Mouse (Mus musculus): ENCODE data around the gene Cdc42se2. TPM values are rescaled to one million over a fixed set of nuclear protein-coding genes. Genes with fewer than 3 reads are reported as not detected.

Gene Cdc42se2
- polyA plus RNA-seq (2012): 0.05 and 0.27 TPM in 2 replicates

DNA sequence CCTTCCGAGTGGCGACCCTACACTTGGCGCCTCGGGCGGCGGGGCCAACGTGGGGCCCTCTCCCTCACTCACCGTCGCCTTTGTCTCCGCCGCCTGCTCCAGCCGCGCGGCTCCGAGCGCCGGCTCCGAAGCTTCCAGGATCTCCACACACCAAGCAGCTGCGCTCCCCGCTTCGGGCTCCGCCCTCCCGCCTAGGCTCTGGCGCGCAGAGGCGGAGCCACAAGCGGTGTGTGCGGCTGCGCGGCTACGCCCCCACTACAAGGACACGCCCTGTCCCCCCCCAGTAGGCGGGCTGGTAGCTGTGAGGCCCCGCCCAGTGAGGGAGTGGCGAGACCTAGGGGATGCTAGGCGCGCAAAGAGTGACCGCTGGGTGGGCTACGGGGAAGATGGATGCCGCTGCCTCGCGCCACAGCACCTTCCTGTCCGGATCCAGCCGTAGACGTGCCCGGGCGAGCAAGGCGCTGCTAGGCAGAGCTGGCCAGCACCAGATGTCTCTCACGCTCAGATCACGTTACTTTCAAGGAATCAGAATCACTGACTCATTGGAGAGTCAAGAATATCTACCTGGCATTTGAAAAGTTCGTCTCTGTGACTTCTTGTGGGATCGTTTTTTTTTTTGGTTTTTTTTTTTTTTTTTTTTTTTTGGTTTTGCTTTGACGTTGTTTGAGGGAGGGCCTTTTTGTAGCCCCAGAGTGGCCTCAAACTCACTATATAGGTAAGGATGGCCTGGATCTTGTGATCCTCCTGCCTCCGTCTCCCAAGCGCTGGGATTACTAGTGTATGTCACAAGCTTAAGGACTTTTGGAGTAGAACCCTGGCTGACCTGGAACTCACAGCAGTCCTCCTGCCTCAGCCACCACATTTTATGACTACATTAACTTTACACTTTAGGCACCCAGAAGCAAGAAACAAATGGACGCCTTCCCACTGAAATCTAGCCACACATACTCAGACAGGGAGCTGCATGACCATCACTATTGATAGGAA lies at the start of gene Cdc42se2:
Cdc42se2 (minus strand) TSS at position 188 of the 987 bp plus-strand sequence.
- Histone ChIP-seq H3K27me3 (ENCODE audit: control insufficient read depth) (no peaks in the 10 kb centered on the region), H3K4me3 (replicated peaks) (peak within 1 kb of the TSS; percentile 88), H3K9me3 (ENCODE audit: control insufficient read depth, low read length) (no peaks in the 10 kb centered on the region), H3K36me3 (ENCODE audit: control insufficient read depth) (no peaks in the 10 kb centered on the region; the same call in 1 of the 2 replicates), H3K4me1 (ENCODE audit: control insufficient read depth) (peaks cover 28% of the 10 kb centered on the region)
- no peak for TF ChIP-seq GATA1 (IDR thresholded peaks at IDR 0.05; ENCODE audit: low read length)

DNA sequence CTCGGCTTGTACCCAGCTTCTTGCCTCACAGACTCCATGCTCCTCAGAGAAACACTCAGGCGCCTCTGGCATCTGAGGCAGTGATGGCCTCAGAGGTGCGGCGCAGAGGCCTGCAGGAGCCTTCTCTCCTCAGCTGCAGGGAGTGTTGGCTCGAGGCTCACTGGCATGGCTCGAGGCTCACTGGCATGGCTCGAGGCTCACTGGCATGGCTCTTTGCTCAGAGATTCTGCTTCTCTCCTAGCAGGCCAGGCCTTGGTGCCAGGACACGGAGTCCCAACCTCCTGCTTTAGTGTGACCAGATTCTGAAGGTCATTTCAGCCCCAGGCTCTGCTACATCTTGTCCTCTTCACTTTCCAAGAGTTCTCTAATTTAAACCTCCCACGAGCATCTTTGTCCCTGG lies 48.6 kb upstream of the Cdc42se2 start:
- Histone ChIP-seq H3K9me3 (ENCODE audit: control insufficient read depth, low read length) (no peaks in the 10 kb centered on the region), H3K27me3 (ENCODE audit: control insufficient read depth) (no peaks in the 10 kb centered on the region), H3K4me3 (replicated peaks) (no peak overlapping the region), H3K36me3 (ENCODE audit: control insufficient read depth) (no peaks in the 10 kb centered on the region), H3K4me1 (ENCODE audit: control insufficient read depth) (no peaks in the 10 kb centered on the region)
- no peak for TF ChIP-seq TAL1 (IDR thresholded peaks at IDR 0.05; ENCODE audit: low read length)

DNA sequence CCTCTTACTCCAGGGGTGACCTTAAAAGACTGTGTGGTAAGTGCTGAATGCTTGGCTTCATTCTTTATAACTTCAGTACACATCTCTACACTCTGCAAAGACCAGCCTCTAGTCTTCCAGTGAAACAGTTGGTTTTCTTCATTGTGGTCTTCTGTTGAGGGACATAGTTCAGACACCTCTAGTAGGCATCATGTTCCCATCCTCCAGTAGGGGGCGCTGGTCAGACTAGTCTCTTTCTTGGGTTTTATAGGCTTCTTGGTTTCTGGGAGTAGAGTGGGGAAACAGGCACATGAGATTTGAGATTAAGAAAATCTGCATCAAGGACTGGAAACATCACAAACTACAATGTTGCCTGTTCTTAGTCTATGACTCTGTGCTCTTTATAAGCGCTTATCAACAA lies 47.1 kb upstream of the Cdc42se2 start:
- no peaks in the 10 kb centered on the region for H3K4me1 ChIP-seq (ENCODE audit: control insufficient read depth)
- H3K27me3 ChIP-seq (ENCODE audit: control insufficient read depth): no peaks in the 10 kb centered on the region
- H3K9me3 ChIP-seq (ENCODE audit: control insufficient read depth, low read length): no peaks in the 10 kb centered on the region
- no peak overlapping the region for H3K4me3 ChIP-seq (replicated peaks)
- no peaks in the 10 kb centered on the region for H3K36me3 ChIP-seq (ENCODE audit: control insufficient read depth)
- TF ChIP-seq GATA1 (IDR thresholded peaks at IDR 0.05; ENCODE audit: low read length) (no peak), TAL1 (IDR thresholded peaks at IDR 0.05; ENCODE audit: low read length) (no peak)

DNA sequence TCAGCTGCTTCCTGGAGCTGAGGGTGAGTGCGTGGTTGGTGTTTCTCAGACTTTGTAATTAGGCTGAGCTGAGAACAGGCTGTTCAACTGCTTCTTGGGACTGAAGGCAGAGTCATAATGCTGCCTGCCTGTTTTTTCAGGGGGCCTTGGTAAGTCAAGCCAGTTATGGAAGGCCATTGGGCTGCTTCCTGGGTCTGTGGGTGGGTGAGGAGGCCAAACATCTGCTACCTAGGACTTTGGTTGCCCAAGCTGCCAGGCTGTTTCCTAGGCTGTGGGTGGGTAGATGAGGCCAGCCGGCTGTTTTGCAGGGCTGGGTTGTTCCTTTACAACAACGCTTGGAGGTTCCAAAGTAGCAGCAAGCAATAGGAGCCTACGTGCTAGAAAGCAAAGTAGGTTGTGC lies 46.4 kb upstream of the Cdc42se2 start:
- H3K27me3 ChIP-seq (ENCODE audit: control insufficient read depth): no peaks in the 10 kb centered on the region
- H3K4me3 ChIP-seq (replicated peaks): no peak overlapping the region
- TF ChIP-seq GATA1 (IDR thresholded peaks at IDR 0.05; ENCODE audit: low read length) (no peak), TAL1 (IDR thresholded peaks at IDR 0.05; ENCODE audit: low read length) (no peak)
- H3K9me3 ChIP-seq (ENCODE audit: control insufficient read depth, low read length): no peaks in the 10 kb centered on the region
- no peaks in the 10 kb centered on the region for H3K36me3 ChIP-seq (ENCODE audit: control insufficient read depth)
- no peaks in the 10 kb centered on the region for H3K4me1 ChIP-seq (ENCODE audit: control insufficient read depth)

DNA sequence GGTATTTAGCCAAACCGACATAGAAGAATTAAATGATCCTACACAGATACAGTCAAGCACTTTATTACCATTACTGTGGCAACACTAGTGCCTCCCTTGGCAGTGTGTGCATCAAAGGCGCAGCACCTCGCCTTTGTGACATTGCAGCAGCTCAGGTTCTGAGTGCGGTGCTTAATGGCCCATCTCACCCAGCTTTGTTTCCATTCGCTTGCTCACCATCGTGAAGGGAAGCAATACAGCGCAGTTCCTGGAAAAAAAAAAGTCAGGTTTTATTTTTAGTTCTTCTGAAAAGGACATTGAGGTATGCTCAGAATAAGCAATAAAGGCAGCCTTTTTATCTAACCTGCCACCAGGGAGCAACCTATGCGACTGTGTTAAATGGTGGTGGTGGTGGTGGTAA lies 39.3 kb upstream of the Cdc42se2 start:
- H3K4me3 ChIP-seq (replicated peaks): no peak overlapping the region
- TF ChIP-seq GATA1 (IDR thresholded peaks at IDR 0.05; ENCODE audit: low read length) (no peak), TAL1 (IDR thresholded peaks at IDR 0.05; ENCODE audit: low read length) (no peak)
- H3K4me1 ChIP-seq (ENCODE audit: control insufficient read depth): no peaks in the 10 kb centered on the region
- H3K27me3 ChIP-seq (ENCODE audit: control insufficient read depth): no peaks in the 10 kb centered on the region
- no peaks in the 10 kb centered on the region for H3K36me3 ChIP-seq (ENCODE audit: control insufficient read depth)
- peaks cover 11% of the 10 kb centered on the region for H3K9me3 ChIP-seq (ENCODE audit: control insufficient read depth, low read length)

DNA sequence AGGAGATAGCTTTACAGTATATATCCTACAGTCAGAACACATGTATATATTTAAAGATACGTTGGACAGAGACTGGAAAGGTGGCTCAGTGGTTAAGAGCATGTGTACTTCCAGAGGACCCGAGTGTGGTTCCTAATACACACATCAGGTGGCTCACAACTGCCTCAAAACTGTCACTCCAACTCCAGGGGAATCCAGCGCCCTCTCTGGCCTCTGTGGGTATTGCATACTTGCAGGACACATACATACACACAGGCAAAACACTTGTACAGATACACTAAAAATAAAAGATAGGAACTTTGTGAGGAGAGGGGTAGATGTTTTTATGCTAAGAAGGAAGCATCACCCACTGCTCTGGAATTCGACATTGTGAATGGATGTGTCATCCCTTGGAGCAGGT lies 38.3 kb upstream of the Cdc42se2 start:
- peaks cover 11% of the 10 kb centered on the region for H3K9me3 ChIP-seq (ENCODE audit: control insufficient read depth, low read length)
- no peaks in the 10 kb centered on the region for H3K36me3 ChIP-seq (ENCODE audit: control insufficient read depth)
- H3K4me1 ChIP-seq (ENCODE audit: control insufficient read depth): no peaks in the 10 kb centered on the region
- no peaks in the 10 kb centered on the region for H3K27me3 ChIP-seq (ENCODE audit: control insufficient read depth)
- no peak overlapping the region for H3K4me3 ChIP-seq (replicated peaks)
- no peak for TF ChIP-seq GATA1 (IDR thresholded peaks at IDR 0.05; ENCODE audit: low read length)
- no peak for TF ChIP-seq TAL1 (IDR thresholded peaks at IDR 0.05; ENCODE audit: low read length)

DNA sequence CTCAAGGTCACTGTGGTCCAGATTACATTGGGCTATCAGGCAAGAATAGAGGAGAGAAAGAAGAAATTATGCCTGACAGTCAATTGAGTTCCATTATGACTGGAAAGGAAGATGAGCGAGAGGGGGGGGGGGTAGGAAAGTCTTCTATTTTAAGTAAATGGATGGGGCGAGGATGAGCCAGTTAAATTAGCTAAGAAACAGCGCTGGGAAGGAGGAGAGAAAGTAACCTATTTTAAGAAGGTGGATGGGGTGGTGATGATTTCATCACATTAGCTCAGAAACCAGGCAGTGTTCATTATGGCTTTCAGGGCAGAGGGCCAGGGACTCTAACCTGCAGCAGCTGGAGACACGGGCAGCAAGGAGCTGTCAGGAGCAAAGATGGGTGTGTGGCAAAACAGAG lies 36.0 kb upstream of the Cdc42se2 start:
- TF ChIP-seq GATA1 (IDR thresholded peaks at IDR 0.05; ENCODE audit: low read length) (no peak), TAL1 (IDR thresholded peaks at IDR 0.05; ENCODE audit: low read length) (no peak)
- no peaks in the 10 kb centered on the region for H3K36me3 ChIP-seq (ENCODE audit: control insufficient read depth)
- peaks cover 11% of the 10 kb centered on the region for H3K9me3 ChIP-seq (ENCODE audit: control insufficient read depth, low read length)
- no peaks in the 10 kb centered on the region for H3K27me3 ChIP-seq (ENCODE audit: control insufficient read depth)
- H3K4me3 ChIP-seq (replicated peaks): no peak overlapping the region
- no peaks in the 10 kb centered on the region for H3K4me1 ChIP-seq (ENCODE audit: control insufficient read depth)

DNA sequence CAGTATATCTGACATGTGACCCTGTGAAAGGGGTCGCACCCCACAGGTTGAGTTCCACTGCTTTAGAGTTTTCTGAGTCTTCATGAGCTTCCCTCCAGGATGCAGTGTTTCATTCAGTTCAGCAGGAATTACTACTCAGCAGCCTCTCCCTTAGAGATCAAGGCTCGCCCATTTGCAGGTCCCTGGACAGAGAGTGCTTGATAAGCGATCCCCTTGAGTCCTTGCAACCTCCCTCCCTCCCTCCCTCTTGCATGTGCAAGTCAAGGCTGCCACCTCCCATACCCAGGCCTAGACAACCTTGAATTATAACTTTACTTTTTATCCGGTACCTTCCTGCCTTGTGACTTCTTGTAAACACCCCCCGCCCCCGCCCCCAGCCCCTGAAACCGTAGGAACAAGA lies 32.0 kb upstream of the Cdc42se2 start:
- H3K4me3 ChIP-seq (replicated peaks): no peak overlapping the region
- H3K27me3 ChIP-seq (ENCODE audit: control insufficient read depth): no peaks in the 10 kb centered on the region
- H3K9me3 ChIP-seq (ENCODE audit: control insufficient read depth, low read length): peaks cover 3% of the 10 kb centered on the region
- no peaks in the 10 kb centered on the region for H3K4me1 ChIP-seq (ENCODE audit: control insufficient read depth)
- no peak for TF ChIP-seq GATA1 (IDR thresholded peaks at IDR 0.05; ENCODE audit: low read length)
- TF ChIP-seq TAL1 (IDR thresholded peaks at IDR 0.05; ENCODE audit: low read length): no peak
- H3K36me3 ChIP-seq (ENCODE audit: control insufficient read depth): no peaks in the 10 kb centered on the region

DNA sequence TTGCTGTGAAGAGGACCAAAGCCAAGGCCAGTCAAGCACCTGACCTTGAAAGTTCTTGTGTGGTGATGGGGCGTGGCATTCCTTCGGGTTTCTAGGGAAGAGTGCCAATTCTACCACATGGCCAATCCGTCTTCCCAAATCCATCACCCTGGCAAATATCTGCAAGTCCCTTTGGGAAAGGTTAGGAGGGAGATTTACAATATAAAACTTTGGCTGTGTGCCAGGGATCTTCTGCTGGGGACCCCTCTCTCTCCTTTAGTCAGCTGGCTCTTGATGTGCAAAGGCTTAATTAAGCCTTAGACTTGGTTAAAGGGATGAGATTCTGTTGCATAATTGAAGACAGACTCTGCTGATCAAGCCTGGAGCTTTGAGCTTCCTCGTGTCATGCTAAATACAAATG lies 30.0 kb upstream of the Cdc42se2 start:
- no peaks in the 10 kb centered on the region for H3K4me1 ChIP-seq (ENCODE audit: control insufficient read depth)

More for the DNA sequence above, 30.0 kb upstream of the Cdc42se2 start:
- Histone ChIP-seq H3K36me3 (ENCODE audit: control insufficient read depth) (no peaks in the 10 kb centered on the region), H3K27me3 (ENCODE audit: control insufficient read depth) (no peaks in the 10 kb centered on the region), H3K9me3 (ENCODE audit: control insufficient read depth, low read length) (no peaks in the 10 kb centered on the region; the same call in 1 of the 2 replicates), H3K4me3 (replicated peaks) (no peak overlapping the region)
- no peak for TF ChIP-seq GATA1 (IDR thresholded peaks at IDR 0.05; ENCODE audit: low read length)
- TF ChIP-seq TAL1 (IDR thresholded peaks at IDR 0.05; ENCODE audit: low read length): no peak
